Mouse (Mus musculus) liver, adult (tissue): Measurements from ENCODE around the gene Vkorc1.

Experiments used
- GATA4 ChIP-seq: IDR thresholded peaks from 2 replicates; pipeline ENCODE4 v1.6.1; 2014; ENCODE audit warnings: mild to moderate bottlenecking, low read length; ENCODE audit not compliant: insufficient replicate concordance

The Vkorc1 gene

GRCm38 (mm10) chr7:127923714-127924113 lies 28.3 kb upstream of the Vkorc1 start:
- TF ChIP-seq GATA4 = no peak

GRCm38 (mm10) chr7:127922451-127923275 lies 27.2 kb upstream of the Vkorc1 start:
- TF ChIP-seq GATA4 = no peak

- no peak for TF ChIP-seq GATA4
These were observed 26.1 kb upstream of the Vkorc1 start for GRCm38 (mm10) chr7:127921516-127921915.

GRCm38 (mm10) chr7:127919290-127919689 lies 23.9 kb upstream of the Vkorc1 start:
- TF ChIP-seq GATA4 = no peak

GRCm38 (mm10) chr7:127918203-127918602 lies 22.8 kb upstream of the Vkorc1 start:
- no peak for TF ChIP-seq GATA4

GRCm38 (mm10) chr7:127915293-127915692 lies 19.9 kb upstream of the Vkorc1 start:
- TF ChIP-seq GATA4 = no peak

GRCm38 (mm10) chr7:127912938-127913337 lies 17.5 kb upstream of the Vkorc1 start:
- TF ChIP-seq GATA4 = no peak

- no peak for TF ChIP-seq GATA4
These were observed 16.9 kb upstream of the Vkorc1 start, which contains the start of gene Kat8 for GRCm38 (mm10) chr7:127912190-127912871. TSS of gene Kat8 (plus strand) at chr7:127912516.

- TF ChIP-seq GATA4 = no peak
These were observed 13.2 kb upstream of the Vkorc1 start for GRCm38 (mm10) chr7:127908656-127909055.

- no peak for TF ChIP-seq GATA4
These were observed 12.5 kb upstream of the Vkorc1 start for GRCm38 (mm10) chr7:127907939-127908338.

GRCm38 (mm10) chr7:127903971-127904796 lies 8.8 kb upstream of the Vkorc1 start, which contains the start of gene Bckdk:
TSS of gene Bckdk (plus strand) at chr7:127904082.
- no peak for TF ChIP-seq GATA4

- TF ChIP-seq GATA4 = no peak
These were observed 6.4 kb upstream of the Vkorc1 start for GRCm38 (mm10) chr7:127901772-127902171.

- no peak for TF ChIP-seq GATA4
These were observed 4.6 kb upstream of the Vkorc1 start for GRCm38 (mm10) chr7:127899997-127900396.

- TF ChIP-seq GATA4 = no peak
These were observed 3.0 kb upstream of the Vkorc1 start for GRCm38 (mm10) chr7:127898179-127898956.

- TF ChIP-seq GATA4 = no peak
These were observed 2.1 kb upstream of the Vkorc1 start for GRCm38 (mm10) chr7:127897542-127897941.
